Mouse (Mus musculus) MEL (cell line): ENCODE measurements around the gene Trex1.

Experiments used
- CHD1 ChIP-seq: IDR thresholded peaks from 2 replicates; pipeline ENCODE4 v1.6.1; 2012; ENCODE audit warnings: low read depth, mild to moderate bottlenecking, inconsistent platforms, low read length, improper control_type of control experiment
- CTCF ChIP-seq, 3 experiments: IDR thresholded peaks in 2 of 3; conservative IDR thresholded peaks in 1 of 3; 2 replicates each; pipeline ENCODE4 v1.5.1; 2011 to 2012; ENCODE audit warnings: low read length in 3 of 3, low read depth in 2 of 3, mild to moderate bottlenecking in 2 of 3, improper control_type of control experiment in 1 of 3, inconsistent platforms in 1 of 3, mixed read lengths in 1 of 3, moderate library complexity in 1 of 3; ENCODE audit not compliant: control insufficient read depth in 1 of 3, insufficient read depth in 1 of 3, poor library complexity in 1 of 3, severe bottlenecking in 1 of 3
- E2F4 ChIP-seq: IDR thresholded peaks from 2 replicates; pipeline ENCODE4 v1.6.1; 2011; ENCODE audit warnings: low read depth, low read length, improper control_type of control experiment, borderline replicate concordance
- EP300 ChIP-seq, 2 experiments: IDR thresholded peaks; 2 replicates each; pipeline ENCODE4 v1.6.1; 2011; ENCODE audit warnings: improper control_type of control experiment in 2 of 2, low read length in 2 of 2, low read depth in 1 of 2, mild to moderate bottlenecking in 1 of 2
- GABPA ChIP-seq: IDR thresholded peaks from 2 replicates; pipeline ENCODE4 v1.6.1; 2012; ENCODE audit warnings: low read depth, mild to moderate bottlenecking, inconsistent platforms, low read length, improper control_type of control experiment, moderate library complexity
- GATA1 ChIP-seq: IDR thresholded peaks from 2 replicates; pipeline ENCODE4 v1.6.1; 2011; ENCODE audit warnings: low read depth, low read length, improper control_type of control experiment
- MAX ChIP-seq: IDR thresholded peaks from 2 replicates; pipeline ENCODE4 v1.6.1; 2011; ENCODE audit warnings: low read length, improper control_type of control experiment
- NRF1 ChIP-seq: IDR thresholded peaks from 2 replicates; pipeline ENCODE4 v1.6.1; 2014; ENCODE audit warnings: low read depth, mild to moderate bottlenecking, inconsistent platforms, low read length, improper control_type of control experiment, moderate library complexity; ENCODE audit not compliant: poor library complexity, insufficient read depth, severe bottlenecking
- POLR2A ChIP-seq, 2 experiments: IDR thresholded peaks; 2 replicates each; pipeline ENCODE4 v1.6.1; 2011 to 2012; ENCODE audit warnings: low read length in 2 of 2, mild to moderate bottlenecking in 2 of 2, control low read depth in 1 of 2, improper control_type of control experiment in 1 of 2, low read depth in 1 of 2, moderate library complexity in 1 of 2; ENCODE audit not compliant: control insufficient read depth in 1 of 2, insufficient read depth in 1 of 2, poor library complexity in 1 of 2
- RCOR1 ChIP-seq: IDR thresholded peaks from 2 replicates; pipeline ENCODE4 v1.6.1; 2012; ENCODE audit warnings: low read depth, mild to moderate bottlenecking, inconsistent platforms, low read length, improper control_type of control experiment
- TAL1 ChIP-seq: IDR thresholded peaks from 2 replicates; pipeline ENCODE4 v1.6.1; 2012; ENCODE audit warnings: mild to moderate bottlenecking, inconsistent platforms, low read length, moderate library complexity, mixed read lengths
- TBP ChIP-seq: IDR thresholded peaks from 2 replicates; pipeline ENCODE4 v1.8.0; 2011; ENCODE audit warnings: low read depth, low read length, improper control_type of control experiment
- USF1 ChIP-seq: IDR thresholded peaks from 2 replicates; pipeline ENCODE4 v1.6.1; 2014; ENCODE audit warnings: low read depth, mild to moderate bottlenecking, inconsistent platforms, low read length, improper control_type of control experiment, moderate library complexity
- ZC3H11A ChIP-seq: IDR thresholded peaks from 2 replicates; pipeline ENCODE4 v1.6.1; 2012; ENCODE audit warnings: low read depth, mild to moderate bottlenecking, inconsistent platforms, low read length, improper control_type of control experiment

- TF ChIP-seq CTCF (IDR thresholded peaks at IDR 0.05 in 2 of 3, conservative IDR thresholded peaks at IDR 0.05 in 1 of 3; ENCODE audit: control insufficient read depth in 1 of 3, insufficient read depth in 1 of 3, low read depth in 2 of 3, low read length in 3 of 3, poor library complexity in 1 of 3, severe bottlenecking in 1 of 3) (no peak), GATA1 (no peak), TAL1 (no peak), NRF1 (no peak), POLR2A (IDR thresholded peaks at IDR 0.05; ENCODE audit: control insufficient read depth in 1 of 2, insufficient read depth in 1 of 2, low read depth in 1 of 2, low read length in 2 of 2, poor library complexity in 1 of 2) (no peak), GABPA (no peak), USF1 (no peak), MAX (no peak), TBP (no peak), EP300 (IDR thresholded peaks at IDR 0.05; ENCODE audit: low read depth in 1 of 2, low read length in 2 of 2) (no peak), RCOR1 (no peak), ZC3H11A (no peak), E2F4 (no peak), CHD1 (no peak)
Measured at GRCm38 (mm10) chr9:109049316-109049715, 10.2 kb downstream of the Trex1 start.
